Mouse (Mus musculus) erythroblast, embryonic 14.5 days (primary cell): ENCODE results near the gene Gimd1.

Experiments
- GATA1 ChIP-seq: IDR thresholded peaks from 2 replicates; pipeline ENCODE4 v1.6.1; 2012; ENCODE audit warnings: low read length, inconsistent platforms, mixed read lengths
- TAL1 ChIP-seq: IDR thresholded peaks from 3 replicates; pipeline ENCODE4 v1.6.1; 2012; ENCODE audit warnings: low read length, inconsistent platforms, mixed read lengths

DNA sequence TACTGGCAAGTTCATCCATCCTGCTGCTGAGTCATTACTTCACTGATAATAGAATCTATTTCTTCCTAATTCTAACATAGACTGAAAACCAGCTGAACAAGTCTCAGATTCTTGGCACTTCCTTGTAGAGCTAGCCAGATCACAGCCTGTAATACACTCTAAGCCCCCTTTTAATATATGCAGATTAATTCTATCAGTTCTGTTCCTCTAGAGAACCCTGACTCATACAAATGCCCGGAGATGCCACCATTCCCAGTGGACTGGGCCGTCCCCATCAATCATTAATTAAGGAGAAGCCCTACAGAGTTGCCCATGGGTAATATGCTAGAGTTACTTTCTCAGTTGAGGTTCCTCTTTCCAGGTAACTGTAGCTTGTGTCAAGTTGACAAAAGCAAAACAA lies 26.3 kb downstream of the Gimd1 start:
- TF ChIP-seq GATA1 (no peak), TAL1 (no peak)
